Mouse (Mus musculus): ENCODE measurements around the gene Lrrc56. TPM values are rescaled to one million over a fixed set of nuclear protein-coding genes. Genes with fewer than 3 reads are reported as not detected.

Gene Lrrc56
- polyA plus RNA-seq (2021; fragmentation: Nextera tagmentation), result 3.4 and 3.9 TPM in 2 replicates
- long read RNA-seq, experiment 1, partial matches to known transcripts, result 3 of 19 reads
- long read RNA-seq, experiment 1, other reads (novel, unspliced or antisense), result 13 of 19 reads
- long read RNA-seq, experiment 2, partial matches to known transcripts, result 0 of 4 reads
- long read RNA-seq, experiment 2, other reads (novel, unspliced or antisense), result 4 of 4 reads

DNA sequence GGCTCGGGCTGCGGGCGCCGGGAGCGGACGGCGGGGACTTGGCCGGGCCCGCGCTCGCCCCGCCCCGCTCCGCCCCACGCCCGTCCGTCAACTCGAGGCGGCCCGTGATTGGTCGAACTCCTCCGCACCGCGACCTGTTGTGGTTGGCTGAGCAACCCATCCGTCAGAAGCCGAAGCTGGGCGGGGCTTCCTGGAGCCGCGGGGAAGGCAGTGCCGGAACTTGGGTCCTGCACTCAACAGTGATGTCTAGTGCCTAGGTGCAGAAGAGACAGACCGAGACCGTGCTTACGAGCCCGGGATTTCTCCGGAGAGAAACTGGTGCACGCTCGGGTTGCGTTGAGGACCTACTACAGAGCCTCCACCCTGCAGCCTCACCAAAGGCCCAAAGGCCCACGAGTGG lies at the start of gene Lrrc56, which contains the start of gene Hras:
TSS of gene Lrrc56 (plus strand) at position 210 of the 400 bp plus-strand sequence.
TSS of gene Hras (minus strand) at position 58 of the 400 bp plus-strand sequence.

DNA sequence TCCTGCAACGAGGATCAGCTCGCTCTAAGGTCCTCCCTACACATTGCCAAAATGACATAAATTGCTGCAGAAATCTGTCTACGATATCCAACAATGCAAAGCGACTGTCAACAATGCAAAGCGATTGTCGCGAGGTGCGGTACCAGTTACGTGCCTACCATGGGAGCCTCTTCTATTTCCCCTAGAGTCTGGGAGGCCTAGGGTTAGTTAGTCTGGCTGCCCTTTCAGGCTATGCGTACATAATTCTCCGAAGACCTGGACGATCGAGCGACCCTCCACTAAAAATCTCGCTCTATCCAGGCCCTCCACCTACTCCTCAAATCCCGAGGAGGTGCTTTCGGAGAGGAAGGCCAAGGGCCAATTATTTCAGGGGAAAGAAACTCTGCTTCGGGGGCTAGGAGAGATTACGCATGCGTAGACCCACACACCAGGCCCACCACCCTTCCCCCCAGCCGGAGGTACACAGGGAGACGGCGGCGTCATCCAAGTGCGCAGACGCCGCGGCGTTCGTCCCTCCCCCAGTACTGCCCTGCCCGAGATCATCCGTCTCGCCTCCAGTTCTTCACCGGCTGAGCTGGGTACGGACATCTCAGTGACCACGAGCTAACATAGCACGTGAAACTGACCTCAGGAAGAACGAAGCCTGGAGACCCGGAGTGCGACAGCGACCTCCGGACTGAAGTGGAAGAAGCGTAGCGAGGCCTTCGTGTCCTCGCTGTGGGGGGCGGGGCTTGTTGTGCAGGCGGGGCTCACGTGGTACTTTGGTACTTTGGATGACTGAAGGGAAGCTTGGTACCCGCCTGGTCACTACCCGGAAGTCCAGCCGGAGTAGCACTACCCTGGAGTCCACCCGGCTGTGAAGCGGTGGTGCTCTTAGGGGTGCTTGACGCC lies 21.6 kb upstream of the Lrrc56 start, which contains the start of gene Rnh1:
TSS of gene Rnh1 (minus strand) at position 742 of the 891 bp plus-strand sequence.

DNA sequence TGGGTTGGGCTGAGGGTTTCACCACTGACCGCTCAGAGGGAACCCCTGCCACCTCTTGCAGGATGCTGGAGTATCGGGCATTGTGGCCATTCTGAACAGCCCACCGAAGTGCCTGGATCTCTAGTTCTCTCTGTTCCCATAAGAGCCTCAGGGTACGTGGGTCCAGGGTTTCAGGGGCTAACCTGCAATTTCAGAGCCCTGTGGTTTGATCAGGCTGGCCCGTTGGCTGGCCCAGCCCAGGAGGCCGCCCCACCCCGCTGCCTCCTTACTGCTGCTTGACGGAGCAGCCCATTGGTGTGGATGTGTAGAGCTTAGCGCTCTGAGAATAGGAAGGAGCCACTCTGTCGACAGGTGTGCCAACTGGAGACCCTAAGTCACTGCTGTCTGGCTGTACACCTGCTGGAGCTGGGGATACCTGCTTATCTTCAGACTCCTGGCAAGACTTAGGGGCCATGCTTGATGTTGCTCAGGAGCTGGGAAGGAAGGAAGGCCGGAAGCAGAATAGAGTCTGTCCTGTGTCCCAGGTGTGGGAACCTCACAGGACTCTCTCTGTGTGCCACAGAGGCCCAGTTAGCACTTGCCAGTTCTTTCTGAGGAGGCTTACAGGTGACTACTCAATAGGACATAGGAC lies 19.8 kb downstream of the Lrrc56 start, which contains the start of gene Lmntd2:
TSS of gene Lmntd2 (minus strand) at position 476 of the 631 bp plus-strand sequence.

DNA sequence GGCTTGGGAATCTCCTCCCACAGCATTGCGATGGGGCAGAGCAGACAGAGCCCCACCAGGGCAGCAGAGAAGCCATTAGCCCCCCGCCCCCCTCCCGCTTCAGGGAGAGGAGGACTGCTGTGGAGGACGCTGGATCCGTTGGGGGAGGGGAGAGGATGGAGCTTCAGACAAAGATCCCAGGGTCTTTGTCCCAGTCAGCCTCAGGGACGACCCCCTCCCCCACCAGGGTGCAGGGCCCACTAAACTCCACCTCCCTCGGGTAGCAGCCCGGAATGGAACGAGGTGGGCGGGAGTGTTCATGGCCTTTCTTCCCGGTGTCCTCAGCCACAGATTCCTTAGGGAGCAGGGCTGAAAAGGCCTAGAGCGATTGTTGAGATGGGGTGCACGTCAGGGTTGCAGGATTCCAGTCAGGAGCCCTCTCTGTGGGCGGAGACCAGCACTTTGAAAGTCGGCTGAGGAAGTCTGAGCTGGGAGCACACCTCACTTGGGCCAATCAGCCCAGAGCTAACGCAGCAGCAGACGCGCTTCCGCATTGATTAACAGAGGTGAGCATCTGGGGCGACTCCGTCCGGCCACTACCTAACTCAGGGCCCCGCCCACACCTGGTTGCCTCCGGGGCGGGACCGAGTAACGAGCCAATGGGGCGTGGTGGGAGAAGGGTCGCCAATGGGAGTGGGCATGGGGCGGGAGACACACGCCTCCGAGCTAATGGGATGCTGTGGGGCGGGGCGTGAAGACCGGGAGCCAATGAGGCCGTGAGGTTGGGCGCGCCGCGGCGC lies 21.3 kb downstream of the Lrrc56 start, which contains the start of gene Rassf7:
TSS of gene Rassf7 (plus strand) at position 760 of the 779 bp plus-strand sequence.

DNA sequence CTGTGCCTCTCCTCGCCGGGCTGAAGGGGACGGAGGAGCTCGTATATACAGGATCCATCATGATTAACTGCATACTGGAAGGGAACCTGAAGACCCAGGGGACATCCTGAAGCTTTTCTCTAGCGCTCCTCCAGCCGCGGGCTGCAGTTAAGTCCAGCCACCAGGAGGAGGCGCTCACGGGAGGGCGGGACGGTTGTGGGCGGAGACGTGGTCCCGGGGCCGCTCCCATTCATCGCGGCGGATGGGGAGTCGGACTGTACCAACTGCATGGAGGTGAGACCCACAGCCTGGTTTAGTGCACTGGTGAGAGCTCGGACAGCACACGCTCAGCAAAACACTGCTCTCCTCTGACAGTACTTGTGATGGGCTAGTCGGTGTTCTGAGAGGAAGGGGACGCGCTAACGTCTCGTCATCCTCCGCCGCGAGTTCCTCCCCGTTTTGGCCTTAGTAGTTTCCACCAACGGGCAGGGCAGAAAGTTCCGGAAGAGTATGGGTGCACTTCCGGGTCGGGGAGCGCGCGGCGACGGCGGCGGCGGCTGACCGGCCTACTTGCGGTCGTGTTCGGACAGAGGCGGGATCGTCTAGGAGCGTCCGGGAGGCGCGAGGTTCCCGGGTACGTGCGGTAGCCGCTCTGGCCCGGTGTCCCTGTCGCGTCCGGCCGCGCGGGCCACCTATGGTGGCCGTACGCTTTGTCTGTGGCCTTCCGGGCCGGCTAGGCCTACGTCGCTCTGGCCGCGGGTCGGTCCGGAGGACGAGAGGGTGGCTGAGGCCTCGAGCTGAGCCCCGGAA lies 34.5 kb downstream of the Lrrc56 start, which contains the start of gene Phrf1:
TSS of gene Phrf1 (plus strand) at position 506 of the 789 bp plus-strand sequence.

Other genes with a start within 250 kb of the Lrrc56 start
- not detected in 2 replicates for gene Ifitm5, start 243.9 kb upstream of the Lrrc56 start, polyA plus RNA-seq (2021; fragmentation: Nextera tagmentation)
- gene Gm45717, start 238.2 kb upstream of the Lrrc56 start, polyA plus RNA-seq (2021; fragmentation: Nextera tagmentation), result not detected in 2 replicates
- gene Ifitm2, start 238.2 kb upstream of the Lrrc56 start, polyA plus RNA-seq (2021; fragmentation: Nextera tagmentation), result 41.1 and 49.4 TPM in 2 replicates
- 6.8 and 8.0 TPM in 2 replicates for gene Ifitm1, start 226.9 kb upstream of the Lrrc56 start, polyA plus RNA-seq (2021; fragmentation: Nextera tagmentation)
- 54.3 and 69.5 TPM in 2 replicates for gene Ifitm3, start 183.4 kb upstream of the Lrrc56 start, polyA plus RNA-seq (2021; fragmentation: Nextera tagmentation)
- gene Ifitm6, start 176.2 kb upstream of the Lrrc56 start, polyA plus RNA-seq (2021; fragmentation: Nextera tagmentation), result 0.44 and 1.1 TPM in 2 replicates
- not detected in 2 replicates for gene Gm17387, start 165.0 kb upstream of the Lrrc56 start, polyA plus RNA-seq (2021; fragmentation: Nextera tagmentation)
- 19.2 and 19.7 TPM in 2 replicates for gene B4galnt4, start 133.1 kb upstream of the Lrrc56 start, polyA plus RNA-seq (2021; fragmentation: Nextera tagmentation)
- gene Pkp3, start 115.9 kb upstream of the Lrrc56 start, polyA plus RNA-seq (2021; fragmentation: Nextera tagmentation), result 0.23 TPM in 1 of 2 replicates, not detected in the other
- gene Sigirr, start 93.6 kb upstream of the Lrrc56 start, polyA plus RNA-seq (2021; fragmentation: Nextera tagmentation), result 2.1 TPM in 2 replicates
- gene Ano9, start 76.4 kb upstream of the Lrrc56 start, polyA plus RNA-seq (2021; fragmentation: Nextera tagmentation), result not detected in 2 replicates
- 33.2 and 42.7 TPM in 2 replicates for gene Ptdss2, start 71.8 kb upstream of the Lrrc56 start, polyA plus RNA-seq (2021; fragmentation: Nextera tagmentation)
- gene Rnh1, start 21.3 kb upstream of the Lrrc56 start, polyA plus RNA-seq (2021; fragmentation: Nextera tagmentation), result 51.2 and 65.7 TPM in 2 replicates
- 68.2 and 284 TPM in 2 replicates for gene Hras, start 152 bp upstream of the Lrrc56 start, polyA plus RNA-seq (2021; fragmentation: Nextera tagmentation)
- not detected in 2 replicates for gene Lmntd2, start 19.9 kb downstream of the Lrrc56 start, polyA plus RNA-seq (2021; fragmentation: Nextera tagmentation)
- gene Rassf7, start 21.7 kb downstream of the Lrrc56 start, polyA plus RNA-seq (2021; fragmentation: Nextera tagmentation), result 1.9 and 2.6 TPM in 2 replicates
- 17.9 and 20.5 TPM in 2 replicates for gene Phrf1, start 34.6 kb downstream of the Lrrc56 start, polyA plus RNA-seq (2021; fragmentation: Nextera tagmentation)
- gene Irf7, start 72.3 kb downstream of the Lrrc56 start, polyA plus RNA-seq (2021; fragmentation: Nextera tagmentation), result 2.1 and 4.0 TPM in 2 replicates
- gene Cdhr5, start 82.6 kb downstream of the Lrrc56 start, polyA plus RNA-seq (2021; fragmentation: Nextera tagmentation), result not detected in 2 replicates
- gene Sct, start 85.0 kb downstream of the Lrrc56 start, polyA plus RNA-seq (2021; fragmentation: Nextera tagmentation), result 0.45 and 0.78 TPM in 2 replicates
- 0.55 and 0.61 TPM in 2 replicates for gene Drd4, start 97.8 kb downstream of the Lrrc56 start, polyA plus RNA-seq (2021; fragmentation: Nextera tagmentation)
- gene Deaf1, start 133.5 kb downstream of the Lrrc56 start, polyA plus RNA-seq (2021; fragmentation: Nextera tagmentation), result 54.9 and 58.5 TPM in 2 replicates
- 33.0 and 33.7 TPM in 2 replicates for gene Tmem80, start 133.6 kb downstream of the Lrrc56 start, polyA plus RNA-seq (2021; fragmentation: Nextera tagmentation)
- gene Eps8l2, start 144.7 kb downstream of the Lrrc56 start, polyA plus RNA-seq (2021; fragmentation: Nextera tagmentation), result 3.2 and 5.2 TPM in 2 replicates
- 241 and 260 TPM in 2 replicates for gene Taldo1, start 198.0 kb downstream of the Lrrc56 start, polyA plus RNA-seq (2021; fragmentation: Nextera tagmentation)
- gene Gatd1, start 220.0 kb downstream of the Lrrc56 start, polyA plus RNA-seq (2021; fragmentation: Nextera tagmentation), result 38.8 and 54.8 TPM in 2 replicates
- 211 and 240 TPM in 2 replicates for gene Cend1, start 235.3 kb downstream of the Lrrc56 start, polyA plus RNA-seq (2021; fragmentation: Nextera tagmentation)
- 82.6 and 134 TPM in 2 replicates for gene Slc25a22, start 243.7 kb downstream of the Lrrc56 start, polyA plus RNA-seq (2021; fragmentation: Nextera tagmentation)
- gene Pidd1, start 249.9 kb downstream of the Lrrc56 start, polyA plus RNA-seq (2021; fragmentation: Nextera tagmentation), result 0.28 and 0.41 TPM in 2 replicates